Mouse (Mus musculus): Measurements from ENCODE around the gene Nfatc3.

DNA sequence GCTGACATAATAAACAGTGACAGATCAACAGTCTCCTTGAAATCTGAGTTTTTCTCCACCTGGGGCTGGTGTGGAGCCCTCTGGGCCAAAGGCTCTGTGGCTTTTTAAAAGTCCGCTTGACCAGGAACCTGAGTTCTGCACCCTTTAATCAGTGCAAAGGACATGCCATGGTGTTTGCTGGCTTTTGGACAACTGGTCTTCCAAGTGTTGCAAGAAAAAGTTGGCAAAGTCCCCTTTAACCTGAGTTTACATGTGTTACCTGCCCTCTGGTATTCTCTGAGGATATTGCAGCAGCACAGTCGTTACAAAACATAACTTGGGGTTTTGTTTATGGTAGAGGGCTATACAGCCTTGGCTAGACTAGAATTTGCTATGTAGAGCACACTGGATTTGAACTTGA is 71.9 kb downstream of the Nfatc3 start:
- no peak for TF ChIP-seq POLR2A (IDR thresholded peaks at IDR 0.05; ENCODE audit: insufficient read length, low read depth)
- TF ChIP-seq TCF12 (IDR thresholded peaks at IDR 0.05; ENCODE audit: insufficient read depth, poor library complexity, severe bottlenecking) = no peak
